In the genomic region with DNA sequence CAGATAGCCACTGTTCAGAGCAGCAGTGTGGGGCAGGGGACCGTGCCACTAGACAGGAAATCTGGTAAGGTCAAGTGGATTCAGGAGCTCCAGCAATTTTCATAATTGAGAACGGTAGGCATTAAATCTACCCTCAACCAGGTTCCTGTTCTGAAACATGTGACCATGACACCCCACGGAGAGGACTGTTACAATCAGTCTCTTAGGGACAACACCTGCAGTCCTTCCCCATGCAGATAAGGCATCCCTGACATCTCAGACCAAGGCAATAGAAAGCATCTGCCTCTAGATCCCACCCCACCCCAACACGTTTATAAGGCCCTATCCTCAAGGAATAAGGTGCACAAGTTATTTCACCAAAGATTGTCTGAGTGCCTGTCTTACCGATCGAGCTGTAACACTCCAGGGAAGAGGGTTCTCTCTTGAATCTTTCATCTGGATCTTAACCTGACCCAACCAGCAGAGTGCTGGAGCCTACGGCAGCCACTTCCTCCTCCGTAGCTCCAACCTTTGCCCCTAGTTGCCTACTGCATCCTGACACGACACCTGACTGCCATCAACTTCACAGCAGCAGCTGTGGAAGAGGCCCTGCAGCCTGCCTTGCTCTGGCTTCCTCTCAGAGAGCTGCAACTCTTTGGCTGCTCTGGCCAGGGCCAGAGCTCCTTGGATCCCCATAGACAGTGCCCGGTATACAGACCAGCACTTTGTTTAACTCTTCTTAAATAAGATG, we compare ENCODE assay signal across 10 mouse cellular contexts. TPM values are rescaled to one million over a fixed set of nuclear protein-coding genes. Genes with fewer than 3 reads are reported as not detected.
DNase-seq lines count a peak whose midpoint lies in the region; ATAC-seq and TF ChIP-seq lines count a peak whose summit lies in the region.
"Had no signal": no experiment of that assay in that cellular context is flagged by ENCODE, and none has a peak within 500 bp of the region (broad histone marks: within the 10 kb centered on the region; RNA-seq: fewer than 3 reads in every experiment).

No protein-coding gene starts in this region.

- TF ChIP-seq EP300 in stomach, postnatal 0 days (optimal IDR thresholded peaks at IDR 0.05), result no peak

- DNase-seq in kidney, postnatal 25 days, result no peak
- peak; percentile 39 for DNase-seq in stomach, postnatal 0 days (ENCODE audit: low spot score)
- DNase-seq in adrenal gland, adult 8-10 months, result no peak
- no peak for DNase-seq in adrenal gland, postnatal 10 days
- no peak for DNase-seq in left cerebral cortex, postnatal 14 days (ENCODE audit: low spot score in 2 of 2)
- DNase-seq: cerebellum, adult 9-10 months had no signal

- no peak overlapping the region for H3K4me2 ChIP-seq in kidney, embryonic 15.5 days
- no peak overlapping the region for H3K4me2 ChIP-seq in forebrain, embryonic 13.5 days
- no peak overlapping the region for H3K4me2 ChIP-seq in liver, embryonic 15.5 days
- no peak overlapping the region for H3K4me2 ChIP-seq in stomach, postnatal 0 days (replicated peaks; ENCODE audit: low read depth)

- H3K27ac ChIP-seq in kidney, embryonic 15.5 days, result peak overlapping the region; percentile 88
- peak overlapping the region; percentile 89 for H3K27ac ChIP-seq in forebrain, embryonic 13.5 days
- no peak overlapping the region; the same call in 1 of the 2 replicates for H3K27ac ChIP-seq in liver, embryonic 15.5 days (replicated peaks)
- peak overlapping the region; percentile 63 for H3K27ac ChIP-seq in stomach, postnatal 0 days (replicated peaks)

- no peaks in the 10 kb centered on the region for H3K36me3 ChIP-seq in kidney, embryonic 15.5 days
- H3K36me3 ChIP-seq in forebrain, embryonic 13.5 days (ENCODE audit: poor library complexity, severe bottlenecking), result no peaks in the 10 kb centered on the region
- no peaks in the 10 kb centered on the region for H3K36me3 ChIP-seq in liver, embryonic 15.5 days (replicated peaks)
- no peaks in the 10 kb centered on the region for H3K36me3 ChIP-seq in stomach, postnatal 0 days (ENCODE audit: control insufficient read depth, insufficient read depth, low read length)

- intact Hi-C loops in left cerebral cortex, postnatal 14 days (cut with DNase I), result no loop called here

- no peaks in the 10 kb centered on the region for H3K9me3 ChIP-seq in kidney, embryonic 15.5 days (replicated peaks)
- no peaks in the 10 kb centered on the region for H3K9me3 ChIP-seq in forebrain, embryonic 13.5 days (replicated peaks)
- no peaks in the 10 kb centered on the region for H3K9me3 ChIP-seq in liver, embryonic 15.5 days (replicated peaks)
- no peaks in the 10 kb centered on the region for H3K9me3 ChIP-seq in stomach, postnatal 0 days (ENCODE audit: control insufficient read depth, low read length)
- H3K9me3 ChIP-seq: G1E had no signal

- no peak overlapping the region for H3K9ac ChIP-seq in kidney, embryonic 15.5 days
- peak overlapping the region; percentile 56; the same call in 1 of the 2 replicates for H3K9ac ChIP-seq in forebrain, embryonic 13.5 days
- no peak overlapping the region for H3K9ac ChIP-seq in liver, embryonic 15.5 days
- H3K9ac ChIP-seq in stomach, postnatal 0 days (ENCODE audit: low read length), result no peak overlapping the region

- H3K27me3 ChIP-seq in kidney, embryonic 15.5 days, result no peaks in the 10 kb centered on the region
- no peaks in the 10 kb centered on the region for H3K27me3 ChIP-seq in forebrain, embryonic 13.5 days
- H3K27me3 ChIP-seq in liver, embryonic 15.5 days, result no peaks in the 10 kb centered on the region
- H3K27me3 ChIP-seq in stomach, postnatal 0 days (ENCODE audit: control insufficient read depth, insufficient read depth, low read length), result no peaks in the 10 kb centered on the region

- TF ChIP-seq CTCF in stomach, postnatal 0 days (IDR thresholded peaks at IDR 0.05; ENCODE audit: low read depth), result no peak

- 55% methylated on average over 10 of the region's 10 CpGs for WGBS in kidney, embryonic 15.5 days
- 82% methylated on average over 10 of the region's 10 CpGs for WGBS in forebrain, embryonic 13.5 days
- WGBS in liver, embryonic 15.5 days (ENCODE audit: insufficient replicate concordance), result 38% methylated on average over 10 of the region's 10 CpGs
- 56% methylated on average over 10 of the region's 10 CpGs for WGBS in stomach, postnatal 0 days

- peaks cover 41% of the 10 kb centered on the region for H3K4me1 ChIP-seq in kidney, embryonic 15.5 days
- H3K4me1 ChIP-seq in forebrain, embryonic 13.5 days, result peaks cover 58% of the 10 kb centered on the region
- H3K4me1 ChIP-seq in liver, embryonic 15.5 days (replicated peaks), result peaks cover 39% of the 10 kb centered on the region
- peaks cover 3% of the 10 kb centered on the region; the same call in 1 of the 2 replicates for H3K4me1 ChIP-seq in stomach, postnatal 0 days (replicated peaks; ENCODE audit: control insufficient read depth, insufficient read depth)

- no peak for ATAC-seq in kidney, embryonic 15.5 days (replicated peaks; ENCODE audit: low FRiP score)
- no peak for ATAC-seq in forebrain, embryonic 13.5 days
- peak; percentile 67; the same call in 1 of the 2 replicates for ATAC-seq in liver, embryonic 15.5 days (ENCODE audit: insufficient read depth)
- ATAC-seq in stomach, postnatal 0 days (ENCODE audit: low FRiP score, low TSS enrichment), result peak; percentile 68; the same call in 1 of the 2 replicates

- no peak overlapping the region for H3K4me3 ChIP-seq in kidney, embryonic 15.5 days (replicated peaks)
- no peak overlapping the region for H3K4me3 ChIP-seq in forebrain, embryonic 13.5 days
- H3K4me3 ChIP-seq in liver, embryonic 15.5 days (replicated peaks), result no peak overlapping the region
- no peak overlapping the region for H3K4me3 ChIP-seq in stomach, postnatal 0 days (ENCODE audit: low read depth, low read length)

RNA-seq across cellular contexts. Expression of a gene that starts 50.2 kb away (rescaled TPM):
- 27.1 and 33.1 TPM in 2 replicates for polyA plus RNA-seq in kidney, embryonic 15.5 days (2015; fragmentation: Nextera tagmentation; extraction: Ambion mirVana)
- 29.7 and 35.3 TPM in 2 replicates for polyA plus RNA-seq in forebrain, embryonic 13.5 days (2015; fragmentation: Nextera tagmentation; extraction: Ambion mirVana)
- polyA plus RNA-seq in liver, embryonic 15.5 days (2015; fragmentation: Nextera tagmentation; extraction: Ambion mirVana), result 5.3 and 5.8 TPM in 2 replicates
- 15.9 and 19.4 TPM in 2 replicates for polyA plus RNA-seq in stomach, postnatal 0 days (2015; fragmentation: Nextera tagmentation; extraction: Ambion mirVana)
- total RNA-seq in adrenal gland, adult 8-10 months (2022), result 100 to 1,000 TPM in 3 of 4 experiments, 10 to 100 TPM in 1; 98.4 to 137 (median 112) TPM
- 10 to 100 TPM; 49.9 to 61.5 TPM for total RNA-seq in adrenal gland, postnatal 10 days (2021)
- 100 to 1,000 TPM; 163 to 172 TPM for total RNA-seq in left cerebral cortex, postnatal 14 days (2021)

RNA-seq across cellular contexts. Expression of a gene that starts 50.6 kb away (rescaled TPM):
- polyA plus RNA-seq in kidney, embryonic 15.5 days (2015; fragmentation: Nextera tagmentation; extraction: Ambion mirVana), result 1.7 and 2.6 TPM in 2 replicates
- polyA plus RNA-seq in forebrain, embryonic 13.5 days (2015; fragmentation: Nextera tagmentation; extraction: Ambion mirVana), result 3.1 and 5.8 TPM in 2 replicates
- 0.25 and 0.48 TPM in 2 replicates for polyA plus RNA-seq in liver, embryonic 15.5 days (2015; fragmentation: Nextera tagmentation; extraction: Ambion mirVana)
- 0.69 and 0.93 TPM in 2 replicates for polyA plus RNA-seq in stomach, postnatal 0 days (2015; fragmentation: Nextera tagmentation; extraction: Ambion mirVana)
- total RNA-seq in adrenal gland, adult 8-10 months (2022), result 1 to 10 TPM; 1.8 to 3.8 (median 2.7) TPM
- total RNA-seq in adrenal gland, postnatal 10 days (2021), result 1 to 10 TPM; 1.1 to 1.5 TPM
- 10 to 100 TPM; 11.7 to 13.6 TPM for total RNA-seq in left cerebral cortex, postnatal 14 days (2021)

Comparison
In these comparisons a context has a peak if more than half of its experiments do, and no peak if none do; other contexts are left out.
1. ATAC-seq: peak in liver, embryonic 15.5 days (single experiment) and stomach, postnatal 0 days (single experiment); none in kidney, embryonic 15.5 days (single experiment) and forebrain, embryonic 13.5 days (single experiment).